ENCODE assay signal across 8 mouse cellular contexts in genomic region chr12:12942364-12943050, GRCm38 (mm10). TPM values are rescaled to one million over a fixed set of nuclear protein-coding genes. Genes with fewer than 3 reads are reported as not detected.
DNase-seq lines count a peak whose midpoint lies in the region; ATAC-seq lines count a peak whose summit lies in the region.

No protein-coding gene starts in this region.

- peak; percentile 76 for DNase-seq in WW6 (ENCODE audit: low read depth, low spot score)
- peak; percentile 85 to 90 for DNase-seq in cerebellum, postnatal 25 days
- DNase-seq in gastrocnemius, adult 18-20 months (ENCODE audit: low spot score) = peak; percentile 80
- DNase-seq in left cerebral cortex, adult 11 months (ENCODE audit: low spot score) = peak; percentile 78
- DNase-seq in lung, postnatal 36 days = peak; percentile 89
- peak; percentile 75 for DNase-seq in retina, postnatal 7 days (ENCODE audit: low read depth, low spot score)
- DNase-seq in thymus, postnatal 4 days = peak; percentile 90

- H3K4me1 ChIP-seq in hindbrain, embryonic 15.5 days (replicated peaks) = peaks cover 22% of the 10 kb centered on the region

- under 1% methylated on average over 47 of the region's 47 CpGs for WGBS in hindbrain, embryonic 15.5 days

- H3K9me3 ChIP-seq in hindbrain, embryonic 15.5 days = no peaks in the 10 kb centered on the region

- peak overlapping the region; percentile 92 for H3K4me2 ChIP-seq in hindbrain, embryonic 15.5 days

- peak; percentile 81 for ATAC-seq in hindbrain, embryonic 15.5 days (ENCODE audit: low FRiP score, low read depth)

- H3K27me3 ChIP-seq in hindbrain, embryonic 15.5 days = no peaks in the 10 kb centered on the region

- peak overlapping the region; percentile 89 for H3K9ac ChIP-seq in hindbrain, embryonic 15.5 days

- H3K27ac ChIP-seq in hindbrain, embryonic 15.5 days (replicated peaks) = peak overlapping the region; percentile 96

- peak overlapping the region; percentile 84 for H3K4me3 ChIP-seq in hindbrain, embryonic 15.5 days

- no peaks in the 10 kb centered on the region for H3K36me3 ChIP-seq in hindbrain, embryonic 15.5 days

RNA-seq across cellular contexts. Expression of gene Mycn, which starts 0.8 kb away (rescaled TPM):
- total RNA-seq in gastrocnemius, adult 18-20 months (2021) = under 1 TPM; 0.25 to 0.85 TPM
- 63.2 and 71.0 TPM in 2 replicates for polyA plus RNA-seq in hindbrain, embryonic 15.5 days (2015; fragmentation: Nextera tagmentation; extraction: Ambion mirVana)

Comparison
In these comparisons a context has a peak if more than half of its experiments do, and no peak if none do; other contexts are left out.
1. Peak in every context shown above with its lines: DNase-seq, ATAC-seq, H3K4me3 ChIP-seq and H3K27ac ChIP-seq.